Mouse (Mus musculus) adrenal gland, postnatal 14 days (tissue): ENCODE measurements at regions not wholly inside any gene's neighbourhood (a gene's known extent, or its start where the extent isn't known, plus 50 kb on each side); places are given as distances from the start of the nearest gene placed in this dataset.
"Not testable (repeated sequence)": the region's sequence is repeated elsewhere in the genome, so short reads cannot be mapped to it uniquely, and the experiment has no call there.

Source experiments
- DNase-seq: peaks from one replicate; pipeline ENCODE4 v3.0.0; 2021; ENCODE audit warnings: mixed read lengths

DNA sequence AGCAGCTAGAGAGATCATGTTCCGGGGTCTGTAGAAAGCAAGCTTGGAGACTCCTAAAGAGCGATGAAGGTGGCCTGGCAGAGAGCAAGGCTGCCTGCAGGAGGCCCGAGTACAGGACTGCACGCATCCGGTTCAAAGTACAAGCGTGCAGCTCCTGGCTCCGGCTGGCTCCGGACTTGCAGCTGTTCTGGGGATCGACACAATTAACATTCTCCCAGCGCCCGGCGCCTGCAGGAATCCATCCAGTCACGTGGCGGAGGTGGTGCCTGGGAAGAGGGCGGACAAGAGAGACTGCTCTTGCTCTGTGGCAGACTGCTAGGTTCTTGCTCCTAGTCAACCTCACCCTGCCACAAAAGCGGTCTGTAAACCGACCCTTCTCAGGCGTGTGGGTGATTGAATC, 86.9 kb downstream of the Bdh1 start:
- peak; percentile 83 for DNase-seq

GRCm38 (mm10) chr16:31510097-31510496, 88.0 kb downstream of the Bdh1 start:
- DNase-seq: no peak

GRCm38 (mm10) chr16:31518816-31519215, 96.7 kb downstream of the Bdh1 start:
- DNase-seq: no peak

DNA sequence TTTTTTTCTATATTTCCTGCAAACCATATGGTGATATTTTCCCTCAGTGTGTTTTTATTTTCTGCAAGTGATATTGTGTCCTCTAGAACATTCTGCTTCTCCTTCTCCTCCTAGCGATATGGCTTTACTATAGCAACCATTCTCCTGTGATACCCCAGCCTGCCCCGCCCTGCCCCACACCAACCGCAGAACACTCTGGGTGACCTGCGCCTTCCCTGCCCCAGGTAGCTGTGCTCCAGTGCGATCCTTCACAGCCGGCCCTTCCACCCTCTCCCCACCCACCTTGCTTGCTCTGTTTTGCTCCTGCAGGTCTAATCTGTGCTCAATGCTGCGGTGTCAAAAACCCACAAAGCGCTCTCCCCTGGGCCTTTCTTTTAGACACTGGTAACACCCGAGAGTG, 98.0 kb downstream of the Bdh1 start:
- no peak for DNase-seq

GRCm38 (mm10) chr16:31521786-31522185, 99.7 kb downstream of the Bdh1 start:
- no peak for DNase-seq

GRCm38 (mm10) chr16:31526711-31527344, 104.7 kb downstream of the Bdh1 start:
- DNase-seq: peak; percentile 90

DNA sequence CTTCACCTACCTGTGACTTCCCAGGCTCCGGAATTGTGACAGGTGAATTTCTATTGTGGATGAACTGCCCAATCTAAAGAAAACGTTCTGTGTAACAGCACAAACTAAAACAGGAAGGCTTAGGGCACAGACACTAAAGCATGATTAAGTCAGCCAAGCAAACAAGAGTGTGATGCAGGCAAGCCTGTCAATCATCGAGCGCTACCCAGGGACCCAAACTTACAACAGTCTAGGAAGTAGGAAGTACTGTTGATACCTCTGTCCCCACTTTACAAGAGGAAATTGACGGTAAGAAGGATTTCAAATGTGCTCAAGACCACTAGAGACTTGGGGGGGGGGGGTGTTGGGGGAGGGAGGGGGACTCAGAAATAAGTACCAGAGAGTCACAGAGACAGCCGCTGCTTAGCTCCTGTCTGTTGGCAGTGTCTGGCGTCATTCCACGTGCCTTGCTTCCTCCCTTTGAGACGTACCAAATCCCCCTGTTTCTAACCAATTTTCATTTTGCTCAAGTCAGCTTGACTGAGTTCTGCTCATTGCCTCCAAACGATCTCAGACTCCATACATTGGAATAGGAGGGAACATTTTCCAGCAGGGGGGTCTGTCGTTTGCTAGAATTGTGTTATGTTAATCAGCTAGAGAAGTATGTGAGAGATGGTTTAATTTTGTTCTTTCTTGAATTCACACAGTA, 106.7 kb downstream of the Bdh1 start:
- no peak for DNase-seq

DNA sequence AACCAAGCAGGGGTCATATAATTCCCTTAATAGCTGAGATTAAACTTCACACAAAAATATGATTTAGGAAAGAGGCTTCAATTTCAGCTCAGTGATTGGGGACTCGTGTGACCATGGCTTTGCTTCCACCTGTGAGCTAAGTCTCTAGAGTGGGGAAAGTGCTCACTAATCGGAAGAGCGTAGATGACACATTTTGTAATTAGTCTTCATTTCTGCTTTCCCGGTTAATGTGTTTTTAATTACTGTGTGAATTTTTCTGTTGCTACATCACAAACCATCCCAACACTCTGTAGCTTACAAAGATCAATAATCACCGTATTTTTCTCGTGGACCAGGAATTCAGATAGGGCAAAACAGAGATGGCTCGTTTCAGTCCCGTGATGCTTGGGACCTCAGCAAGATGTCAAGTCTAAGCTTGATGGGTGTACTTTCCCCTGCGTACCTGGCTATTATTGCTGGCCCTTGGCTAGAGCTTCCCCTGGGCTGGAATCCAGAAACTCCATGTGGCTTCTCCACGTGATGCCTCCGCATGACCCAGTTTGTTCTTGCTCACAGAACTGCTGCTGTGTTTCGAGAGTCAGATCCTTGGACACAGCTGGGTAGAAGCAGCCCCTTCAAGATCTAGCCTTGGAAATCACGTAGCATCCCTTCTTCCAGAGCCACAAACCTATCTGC, 107.3 kb downstream of the Bdh1 start:
- no peak for DNase-seq

- DNase-seq: no peak
Measured at GRCm38 (mm10) chr16:31530090-31530489, 108.0 kb downstream of the Bdh1 start.

DNA sequence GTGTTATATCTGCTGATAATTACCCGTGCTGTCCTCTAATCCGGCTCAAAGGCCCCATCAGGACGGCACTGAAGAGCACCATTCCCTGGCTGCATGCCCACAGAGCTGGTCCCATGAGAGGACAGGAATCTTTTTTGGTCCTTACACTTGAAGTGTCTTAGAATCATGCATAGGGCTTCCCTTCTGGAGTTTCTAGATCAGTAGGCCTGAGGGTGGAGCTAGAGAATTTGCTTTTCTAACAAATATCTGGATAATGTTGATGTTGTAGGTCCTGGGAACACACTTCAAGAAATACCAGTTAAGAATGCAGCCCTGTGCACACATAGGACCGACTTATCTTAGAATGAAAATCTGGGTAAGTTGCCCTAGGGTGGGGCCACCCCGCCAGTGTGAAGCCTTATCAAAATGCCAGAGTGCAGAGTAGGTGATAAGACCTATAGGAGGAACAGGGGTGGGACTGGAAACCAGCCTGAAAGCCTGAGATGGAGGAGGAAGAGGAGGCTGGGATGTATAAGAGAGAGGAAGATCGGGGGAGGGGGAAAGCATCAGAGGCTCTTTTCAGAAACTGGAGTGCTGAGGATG, 111.2 kb downstream of the Bdh1 start:
- no peak for DNase-seq

DNA sequence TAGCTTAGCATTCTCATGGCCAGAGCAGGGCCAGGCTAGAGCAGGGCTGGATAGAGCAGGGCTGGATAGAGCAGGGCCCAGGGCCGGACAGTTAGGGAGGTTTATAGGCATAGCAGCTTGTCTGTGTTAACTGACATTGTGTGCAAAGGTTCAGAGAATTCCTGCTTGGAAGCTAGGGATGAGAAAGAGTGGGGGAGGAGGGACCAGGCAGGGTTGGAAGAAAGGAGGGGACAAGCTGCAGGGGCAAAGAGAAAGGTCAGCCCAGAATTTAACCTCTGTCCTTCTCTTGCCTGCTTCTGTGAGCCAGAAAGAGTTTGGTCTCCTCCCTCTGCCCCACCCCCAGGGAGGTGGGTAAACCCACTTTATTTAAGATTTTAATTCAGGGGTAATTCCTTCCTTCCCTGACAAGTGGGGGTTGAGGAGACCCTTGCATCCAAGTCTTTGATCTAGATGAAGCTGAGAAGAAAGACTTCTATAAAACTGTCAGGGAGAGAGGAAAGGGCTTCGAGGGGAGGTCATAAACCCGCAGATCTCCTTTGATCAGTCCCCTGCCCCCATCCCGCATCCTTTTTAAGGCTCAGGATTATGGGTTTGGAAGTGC, 112.9 kb downstream of the Bdh1 start:
- no peak for DNase-seq

- DNase-seq: no peak
Measured at GRCm38 (mm10) chr16:31536328-31536727, 114.2 kb downstream of the Bdh1 start.

- peak; percentile 81 for DNase-seq
Measured at GRCm38 (mm10) chr16:31538606-31539005, 116.5 kb downstream of the Bdh1 start.

DNA sequence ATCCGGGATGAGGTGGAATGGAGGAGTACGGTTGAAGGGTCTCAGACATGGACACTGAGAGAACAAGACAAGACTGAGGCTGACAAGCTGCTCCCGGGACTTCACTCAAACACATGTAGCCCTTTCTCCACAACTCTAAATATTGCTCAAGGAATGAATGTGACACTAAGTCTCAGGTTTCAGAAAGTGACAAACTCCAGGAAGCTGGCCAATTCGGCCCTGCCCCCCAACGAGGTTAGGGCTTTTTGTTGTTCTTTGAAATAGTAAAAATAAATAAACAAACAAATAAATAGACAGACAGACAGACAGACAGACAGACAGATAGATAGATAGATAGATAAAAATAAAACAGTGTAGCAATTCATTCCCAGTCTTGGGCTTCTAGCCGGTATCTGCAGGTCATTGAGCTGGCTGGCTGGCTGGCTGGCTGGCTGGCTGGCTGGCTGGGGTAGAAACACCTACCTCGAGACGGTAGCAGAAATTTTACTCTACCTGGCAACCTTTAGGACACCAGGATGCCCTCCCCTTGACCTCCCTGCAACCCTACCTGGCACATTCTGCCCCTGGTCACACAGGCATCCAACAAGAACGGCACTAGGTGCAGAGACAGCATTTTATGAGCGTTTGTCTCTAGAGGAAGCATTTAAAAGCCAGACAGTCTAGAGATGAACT, 119.6 kb upstream of the Dlg1 start:
- DNase-seq: no peak

GRCm38 (mm10) chr16:31546062-31546827, 117.0 kb upstream of the Dlg1 start:
- peak; percentile 48 for DNase-seq

DNA sequence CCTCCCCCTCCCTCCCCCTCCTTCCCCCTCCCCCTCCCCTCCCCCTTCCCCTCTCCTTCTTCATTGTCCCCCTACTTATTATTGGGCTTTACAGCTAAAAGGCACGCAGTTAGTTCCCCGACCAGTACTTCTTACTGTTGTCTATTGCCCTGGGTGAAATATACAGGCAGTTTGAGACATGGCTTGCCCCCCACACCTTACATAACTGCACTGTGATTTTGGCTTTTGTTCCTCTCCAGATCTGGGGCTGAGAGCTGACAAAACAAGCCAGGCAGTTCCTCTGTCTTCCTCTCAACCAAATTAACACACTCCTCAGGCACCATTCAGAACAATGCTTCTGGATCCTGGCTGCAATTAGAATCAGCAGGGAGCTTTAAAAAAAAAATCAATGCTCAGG, 116.4 kb upstream of the Dlg1 start:
- no peak for DNase-seq

DNA sequence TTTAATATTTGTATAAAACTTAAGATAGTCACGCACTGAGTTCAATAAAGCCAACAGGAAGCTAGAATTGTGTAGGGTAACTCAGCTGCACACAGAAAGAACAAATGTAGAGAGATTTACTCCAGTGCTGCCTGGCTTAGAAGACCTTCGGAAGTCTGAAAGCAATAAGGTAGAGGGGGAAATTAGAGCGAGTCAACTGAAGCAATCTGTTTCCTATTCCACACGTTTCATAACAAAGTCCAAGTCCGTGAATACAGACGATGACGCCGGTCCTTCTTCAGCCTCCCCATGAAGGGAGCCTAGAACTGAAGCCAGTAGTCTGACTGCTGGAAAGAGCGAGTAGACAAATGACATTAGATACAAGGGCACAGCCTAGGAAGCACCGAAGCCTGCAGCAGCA, 115.9 kb upstream of the Dlg1 start:
- no peak for DNase-seq

GRCm38 (mm10) chr16:31549975-31550374, 113.3 kb upstream of the Dlg1 start:
- DNase-seq: no peak

GRCm38 (mm10) chr16:31550539-31550938, 112.7 kb upstream of the Dlg1 start:
- DNase-seq: not testable (repeated sequence)

DNA sequence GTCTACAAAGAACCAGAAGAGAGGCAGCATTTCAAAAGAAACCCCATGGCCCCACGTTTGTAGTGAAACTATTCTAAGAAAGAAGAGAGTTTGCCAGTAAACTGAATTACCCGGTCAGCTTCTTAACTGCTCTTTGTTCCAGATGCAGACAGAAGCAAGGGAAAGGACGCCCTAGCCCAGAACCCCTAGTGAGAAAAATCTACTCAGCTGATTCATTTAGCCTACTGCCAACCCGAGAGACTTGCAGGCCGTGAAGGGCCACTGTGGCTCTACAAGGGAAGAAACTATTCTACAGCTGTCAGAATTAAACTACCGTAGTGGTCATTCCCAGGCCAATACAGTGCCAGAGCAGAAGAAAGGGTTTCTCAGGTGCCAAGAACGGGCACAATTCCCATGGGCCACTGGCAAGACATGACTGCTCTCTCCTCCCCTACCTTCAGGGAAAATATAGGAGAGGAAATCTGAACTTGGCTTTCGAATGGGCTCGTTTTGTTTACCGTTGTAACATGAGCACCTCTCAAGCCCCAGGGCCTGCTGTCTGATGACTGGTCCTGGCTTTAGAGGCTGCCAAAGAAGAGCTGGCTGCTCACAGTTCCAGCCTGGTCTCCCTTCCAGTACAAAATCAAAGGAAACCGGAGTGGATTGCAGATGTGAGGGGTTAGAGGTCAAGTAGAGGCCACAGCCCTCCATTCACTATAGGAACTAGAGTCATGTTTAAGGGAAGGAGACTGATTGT, 111.7 kb upstream of the Dlg1 start:
- DNase-seq: no peak
